ENCODE assay signal across 15 mouse cellular contexts in the genomic region with DNA sequence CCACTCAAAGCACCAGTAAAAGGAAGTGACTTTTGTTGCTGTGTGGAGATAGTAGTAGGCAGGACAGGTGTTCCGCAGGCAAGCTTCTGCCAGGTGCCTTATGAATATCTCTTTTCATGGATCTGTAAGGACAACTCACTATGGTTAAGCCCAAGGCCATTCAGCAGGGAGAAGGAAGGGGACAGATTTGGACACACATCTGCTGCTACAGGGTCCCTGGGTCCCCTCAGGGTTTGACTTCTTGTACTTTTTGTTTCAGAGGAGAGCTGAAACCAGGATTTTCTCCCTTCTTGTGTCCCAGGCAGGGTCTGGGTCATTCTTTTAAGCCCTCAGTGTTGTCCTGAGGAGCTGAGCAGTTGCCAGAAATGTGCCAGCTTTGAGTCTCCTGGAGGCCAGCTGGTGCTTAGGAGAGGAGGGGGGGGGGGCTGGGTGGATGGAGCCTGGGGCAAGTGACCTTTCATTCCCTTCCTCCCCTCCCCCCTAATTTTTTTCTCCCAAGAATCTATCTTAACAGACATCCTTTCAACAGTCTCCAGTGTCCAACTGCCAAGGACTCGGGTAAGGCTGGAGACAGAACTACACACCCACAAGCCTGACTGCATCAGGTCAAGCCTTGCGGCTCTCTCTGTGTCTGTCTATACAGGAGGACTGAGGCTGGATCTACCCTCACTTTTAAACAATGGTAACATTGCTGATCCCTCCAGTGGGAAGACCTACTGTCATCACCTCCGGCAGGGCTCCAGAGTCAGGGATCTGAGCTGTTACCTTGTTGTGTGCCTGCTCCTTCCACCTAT. TPM values are rescaled to one million over a fixed set of nuclear protein-coding genes. Genes with fewer than 3 reads are reported as not detected.
DNase-seq lines count a peak whose midpoint lies in the region; ATAC-seq and TF ChIP-seq lines count a peak whose summit lies in the region.
"Had no signal": no experiment of that assay in that cellular context is flagged by ENCODE, and none has a peak within 500 bp of the region (broad histone marks: within the 10 kb centered on the region; RNA-seq: fewer than 3 reads in every experiment).

No protein-coding gene starts in this region.

- peak; percentile 63 for ATAC-seq in hindbrain, embryonic 11.5 days (ENCODE audit: low FRiP score)
- ATAC-seq in midbrain, embryonic 15.5 days (replicated peaks), result peak; percentile 27; the same call in 1 of the 2 replicates

- H3K9me3 ChIP-seq in ES-Bruce4 (replicated peaks; ENCODE audit: control insufficient read depth, insufficient read depth, low read length, poor library complexity, severe bottlenecking), result no peaks in the 10 kb centered on the region
- H3K9me3 ChIP-seq in hindbrain, embryonic 11.5 days (ENCODE audit: control insufficient read depth, low read length), result no peaks in the 10 kb centered on the region
- no peaks in the 10 kb centered on the region for H3K9me3 ChIP-seq in midbrain, embryonic 15.5 days
- H3K9me3 ChIP-seq in limb, embryonic 10.5 days (replicated peaks), result no peaks in the 10 kb centered on the region
- H3K9me3 ChIP-seq: G1E; heart, embryonic 10.5 days; hindbrain, embryonic 15.5 days; liver, embryonic 15.5 days had no signal

- H3K9ac ChIP-seq in ES-Bruce4 (ENCODE audit: low read depth, poor library complexity, severe bottlenecking), result no peak overlapping the region
- no peak overlapping the region for H3K9ac ChIP-seq in hindbrain, embryonic 11.5 days (ENCODE audit: low read depth, low read length)
- H3K9ac ChIP-seq in midbrain, embryonic 15.5 days, result no peak overlapping the region
- H3K9ac ChIP-seq: hindbrain, embryonic 15.5 days; liver, embryonic 15.5 days had no signal

- H3K4me1 ChIP-seq in ES-Bruce4 (ENCODE audit: control insufficient read depth, insufficient read depth, low read length), result peaks cover 12% of the 10 kb centered on the region
- H3K4me1 ChIP-seq in hindbrain, embryonic 11.5 days (replicated peaks; ENCODE audit: control insufficient read depth, insufficient read depth, low read length), result no peaks in the 10 kb centered on the region
- H3K4me1 ChIP-seq in midbrain, embryonic 15.5 days, result peaks cover 11% of the 10 kb centered on the region; the same call in 1 of the 2 replicates
- peaks cover 35% of the 10 kb centered on the region for H3K4me1 ChIP-seq in limb, embryonic 10.5 days
- H3K4me1 ChIP-seq: liver, embryonic 15.5 days had no signal

- intact Hi-C loops in heart, postnatal 36 days (cut with DNase I), result no loop called here

- no peak overlapping the region for H3K4me2 ChIP-seq in hindbrain, embryonic 11.5 days (replicated peaks; ENCODE audit: low read depth, low read length)
- no peak overlapping the region for H3K4me2 ChIP-seq in midbrain, embryonic 15.5 days
- H3K4me2 ChIP-seq: hindbrain, embryonic 15.5 days; liver, embryonic 15.5 days had no signal

- H3K27ac ChIP-seq in ES-Bruce4 (ENCODE audit: insufficient read depth, low read length), result peak overlapping the region; percentile 26; the same call in 1 of the 2 replicates
- no peak overlapping the region for H3K27ac ChIP-seq in hindbrain, embryonic 11.5 days (ENCODE audit: low read depth, low read length)
- no peak overlapping the region for H3K27ac ChIP-seq in midbrain, embryonic 15.5 days
- H3K27ac ChIP-seq in limb, embryonic 10.5 days, result no peak overlapping the region; the same call in 1 of the 2 replicates
- H3K27ac ChIP-seq: heart, embryonic 10.5 days; hindbrain, embryonic 15.5 days; liver, embryonic 15.5 days had no signal

- 42% methylated on average over 4 of the region's 4 CpGs for WGBS in hindbrain, embryonic 11.5 days
- 38% methylated on average over 4 of the region's 4 CpGs for WGBS in midbrain, embryonic 15.5 days
- 50% methylated on average over 4 of the region's 4 CpGs for WGBS in limb, embryonic 10.5 days

- peak; percentile 57 for DNase-seq in brain, embryonic 14.5 days (ENCODE audit: low read depth)
- peak; percentile 25 for DNase-seq in hindbrain, embryonic 11.5 days (ENCODE audit: low spot score)
- no peak for DNase-seq in heart, postnatal 36 days
- DNase-seq in limb, embryonic 10.5 days (ENCODE audit: low spot score), result no peak
- no peak for DNase-seq in thymus, postnatal 14 days
- DNase-seq in left cerebral cortex, adult 9 months (ENCODE audit: low spot score in 2 of 2), result no peak

- no peak for TF ChIP-seq EP300 in ES-Bruce4 (IDR thresholded peaks at IDR 0.05; ENCODE audit: insufficient read depth, low read depth, low read length)

- H3K27me3 ChIP-seq in ES-Bruce4 (ENCODE audit: control insufficient read depth, insufficient read depth, low read length, poor library complexity, severe bottlenecking), result no peaks in the 10 kb centered on the region
- no peaks in the 10 kb centered on the region for H3K27me3 ChIP-seq in hindbrain, embryonic 11.5 days (ENCODE audit: control insufficient read depth, insufficient read depth, low read length)
- no peaks in the 10 kb centered on the region for H3K27me3 ChIP-seq in midbrain, embryonic 15.5 days (replicated peaks)
- H3K27me3 ChIP-seq in limb, embryonic 10.5 days (ENCODE audit: low read depth, poor library complexity, severe bottlenecking), result no peaks in the 10 kb centered on the region
- H3K27me3 ChIP-seq: hindbrain, embryonic 15.5 days; liver, embryonic 15.5 days had no signal

- no peak for TF ChIP-seq CTCF in ES-Bruce4 (IDR thresholded peaks at IDR 0.05; ENCODE audit: low read depth, low read length)
- no peak for TF ChIP-seq CTCF in brain, embryonic 14.5 days (IDR thresholded peaks at IDR 0.05; ENCODE audit: borderline replicate concordance, extremely low read depth, insufficient read depth, insufficient read length)

- TF ChIP-seq POLR2A in ES-Bruce4 (IDR thresholded peaks at IDR 0.05; ENCODE audit: insufficient read depth, low read length), result no peak
- no peak for TF ChIP-seq POLR2A in brain, embryonic 14.5 days (IDR thresholded peaks at IDR 0.05; ENCODE audit: borderline replicate concordance, extremely low read depth, insufficient read depth, insufficient read length, poor library complexity, severe bottlenecking)

- no peak overlapping the region for H3K4me3 ChIP-seq in ES-Bruce4 (ENCODE audit: low read depth, low read length)
- H3K4me3 ChIP-seq in hindbrain, embryonic 11.5 days (ENCODE audit: low read depth, low read length), result no peak overlapping the region
- H3K4me3 ChIP-seq in midbrain, embryonic 15.5 days, result no peak overlapping the region
- H3K4me3 ChIP-seq in limb, embryonic 10.5 days, result no peak overlapping the region
- H3K4me3 ChIP-seq: heart, embryonic 10.5 days; hindbrain, embryonic 15.5 days; liver, embryonic 15.5 days had no signal

- H3K36me3 ChIP-seq in ES-Bruce4 (ENCODE audit: control insufficient read depth, insufficient read depth, low read length, poor library complexity, severe bottlenecking), result no peaks in the 10 kb centered on the region
- H3K36me3 ChIP-seq in hindbrain, embryonic 11.5 days (ENCODE audit: control insufficient read depth, insufficient read depth, low read length), result no peaks in the 10 kb centered on the region
- H3K36me3 ChIP-seq in midbrain, embryonic 15.5 days (replicated peaks), result no peaks in the 10 kb centered on the region
- no peaks in the 10 kb centered on the region for H3K36me3 ChIP-seq in limb, embryonic 10.5 days
- H3K36me3 ChIP-seq: G1E; heart, embryonic 10.5 days; hindbrain, embryonic 15.5 days; liver, embryonic 15.5 days had no signal

RNA-seq across cellular contexts. Expression of a gene that starts 10.6 kb away (rescaled TPM):
- polyA plus RNA-seq in ES-Bruce4 (2011; ENCODE audit: insufficient read depth, insufficient read length, low read depth, missing spikeins), result not detected in 2 replicates
- polyA plus RNA-seq in brain, embryonic 14.5 days (2012; rRNA removed), result 0.07 TPM in 1 of 2 replicates, not detected in the other
- polyA plus RNA-seq in hindbrain, embryonic 11.5 days (2014; fragmentation: Nextera tagmentation; extraction: Ambion mirVana), result 0.14 TPM in 1 of 2 replicates, not detected in the other
- not detected in 2 replicates for polyA plus RNA-seq in midbrain, embryonic 15.5 days (2015; fragmentation: Nextera tagmentation; extraction: Ambion mirVana)
- total RNA-seq in heart, postnatal 36 days (2021), result not detected
- polyA plus RNA-seq in limb, embryonic 10.5 days (2016; fragmentation: Nextera tagmentation; extraction: Ambion mirVana), result not detected in 2 replicates
- total RNA-seq: G1E; gastrocnemius, adult 18-20 months; left cerebral cortex, postnatal 25 days; monocyte, adult 5-6 weeks had no signal
- polyA plus RNA-seq: G1E; heart, embryonic 10.5 days; hindbrain, embryonic 15.5 days; liver, embryonic 15.5 days had no signal

RNA-seq across cellular contexts. Expression of a gene that starts 50.1 kb away (rescaled TPM):
- polyA plus RNA-seq in ES-Bruce4 (2011; ENCODE audit: insufficient read depth, insufficient read length, low read depth, missing spikeins), result 0.69 and 1.2 TPM in 2 replicates
- polyA plus RNA-seq in brain, embryonic 14.5 days (2012; rRNA removed), result 0.57 and 0.72 TPM in 2 replicates
- 0.27 and 0.46 TPM in 2 replicates for polyA plus RNA-seq in hindbrain, embryonic 11.5 days (2014; fragmentation: Nextera tagmentation; extraction: Ambion mirVana)
- 0.66 and 0.68 TPM in 2 replicates for polyA plus RNA-seq in midbrain, embryonic 15.5 days (2015; fragmentation: Nextera tagmentation; extraction: Ambion mirVana)
- 10 to 100 TPM in 1 of 2 experiments, 1 to 10 TPM in 1; 6.4 to 13.2 TPM for total RNA-seq in heart, postnatal 36 days (2021)
- polyA plus RNA-seq in limb, embryonic 10.5 days (2016; fragmentation: Nextera tagmentation; extraction: Ambion mirVana), result 0.33 and 0.96 TPM in 2 replicates
- total RNA-seq: monocyte, adult 5-6 weeks had no signal
- polyA plus RNA-seq: G1E had no signal

Comparison
In these comparisons a context has a peak if more than half of its experiments do, and no peak if none do; other contexts are left out.
1. DNase-seq: peak in brain, embryonic 14.5 days (single experiment) and hindbrain, embryonic 11.5 days (single experiment); none in heart, postnatal 36 days (0 of 2), limb, embryonic 10.5 days (single experiment), thymus, postnatal 14 days (single experiment) and left cerebral cortex, adult 9 months (0 of 2).